In genomic region chr16:18233919-18234670, GRCm38 (mm10) we compare ENCODE assay signal across 8 mouse cellular contexts. TPM values are rescaled to one million over a fixed set of nuclear protein-coding genes. Genes with fewer than 3 reads are reported as not detected.
DNase-seq lines count a peak whose midpoint lies in the region; ATAC-seq and TF ChIP-seq lines count a peak whose summit lies in the region.

No protein-coding gene starts in this region.

- peaks cover 14% of the 10 kb centered on the region for H3K36me3 ChIP-seq in kidney, embryonic 14.5 days (ENCODE audit: control insufficient read depth, insufficient read depth, low read length)
- peaks cover 14% of the 10 kb centered on the region for H3K36me3 ChIP-seq in hindbrain, embryonic 13.5 days

- no peak for TF ChIP-seq POLR2A in bone marrow, adult 2 months (IDR thresholded peaks at IDR 0.05; ENCODE audit: borderline replicate concordance, control insufficient read depth, low read depth, low read length)

- no peak for DNase-seq in kidney, adult 9 months
- peak; percentile 7 for DNase-seq in lung, postnatal 36 days
- no peak for DNase-seq in cerebellum, adult 11 months
- DNase-seq in spleen, postnatal 14 days (ENCODE audit: low spot score in 2 of 2): no peak

- TF ChIP-seq CTCF in bone marrow, adult 2 months (IDR thresholded peaks at IDR 0.05; ENCODE audit: control insufficient read depth, insufficient read depth, low read length): no peak

- no peak; the same call in 1 of the 2 replicates for ATAC-seq in kidney, embryonic 14.5 days (ENCODE audit: low FRiP score, low TSS enrichment)
- peak; percentile 16 for ATAC-seq in hindbrain, embryonic 13.5 days (ENCODE audit: low FRiP score)
- ATAC-seq in frontal cortex, adult (ENCODE audit: low TSS enrichment): no peak

- peak overlapping the region; percentile 91 for H3K4me3 ChIP-seq in kidney, embryonic 14.5 days (ENCODE audit: low read length)
- peak overlapping the region; percentile 66 for H3K4me3 ChIP-seq in bone marrow, adult 2 months (replicated peaks; ENCODE audit: control insufficient read depth, low read depth, low read length)
- peak overlapping the region; percentile 92 for H3K4me3 ChIP-seq in hindbrain, embryonic 13.5 days

- H3K9ac ChIP-seq in kidney, embryonic 14.5 days (ENCODE audit: low read depth, low read length): peak overlapping the region; percentile 88
- H3K9ac ChIP-seq in hindbrain, embryonic 13.5 days: peak overlapping the region; percentile 93

- peaks cover 26% of the 10 kb centered on the region; the same call in 1 of the 2 replicates for H3K4me1 ChIP-seq in kidney, embryonic 14.5 days (ENCODE audit: control insufficient read depth, insufficient read depth, low read length)
- H3K4me1 ChIP-seq in bone marrow, adult 2 months (ENCODE audit: control insufficient read depth, insufficient read depth, low read length): peaks cover 2% of the 10 kb centered on the region; the same call in 1 of the 2 replicates
- peaks cover 58% of the 10 kb centered on the region for H3K4me1 ChIP-seq in hindbrain, embryonic 13.5 days (replicated peaks)

- H3K27ac ChIP-seq in kidney, embryonic 14.5 days (ENCODE audit: low read depth, low read length): peak overlapping the region; percentile 59; the same call in 1 of the 2 replicates
- no peak overlapping the region for H3K27ac ChIP-seq in bone marrow, adult 2 months (ENCODE audit: control insufficient read depth, insufficient read depth, low read depth, low read length, poor library complexity)
- H3K27ac ChIP-seq in hindbrain, embryonic 13.5 days: peak overlapping the region; percentile 96

- no peaks in the 10 kb centered on the region for H3K9me3 ChIP-seq in kidney, embryonic 14.5 days (ENCODE audit: control insufficient read depth, low read length)
- no peaks in the 10 kb centered on the region for H3K9me3 ChIP-seq in hindbrain, embryonic 13.5 days

- WGBS in kidney, embryonic 14.5 days: 17% methylated on average over 13 of the region's 13 CpGs
- 7% methylated on average over 13 of the region's 13 CpGs for WGBS in bone marrow, adult 2 months
- WGBS in hindbrain, embryonic 13.5 days: 23% methylated on average over 13 of the region's 13 CpGs

- peak overlapping the region; percentile 85 for H3K4me2 ChIP-seq in kidney, embryonic 14.5 days (replicated peaks; ENCODE audit: low read depth, low read length)
- peak overlapping the region; percentile 92 for H3K4me2 ChIP-seq in hindbrain, embryonic 13.5 days

- no peaks in the 10 kb centered on the region for H3K27me3 ChIP-seq in kidney, embryonic 14.5 days (ENCODE audit: control insufficient read depth, insufficient read depth, low read length)
- H3K27me3 ChIP-seq in hindbrain, embryonic 13.5 days: no peaks in the 10 kb centered on the region

RNA-seq across cellular contexts. Expression of gene Zdhhc8, which starts 0.8 kb away (rescaled TPM):
- polyA plus RNA-seq in kidney, embryonic 14.5 days (2014; fragmentation: Nextera tagmentation; extraction: Ambion mirVana): 14.4 and 17.2 TPM in 2 replicates
- 3.6 and 11.7 TPM in 2 replicates for polyA plus RNA-seq in bone marrow, adult 2 months (2011; ENCODE audit: insufficient read depth, insufficient read length, low replicate concordance, missing spikeins)
- 11.9 and 12.2 TPM in 2 replicates for polyA plus RNA-seq in hindbrain, embryonic 13.5 days (2015; fragmentation: Nextera tagmentation; extraction: Ambion mirVana)

RNA-seq across cellular contexts. Expression of gene Trmt2a, which starts 14.4 kb away (rescaled TPM):
- 78.3 and 83.4 TPM in 2 replicates for polyA plus RNA-seq in kidney, embryonic 14.5 days (2014; fragmentation: Nextera tagmentation; extraction: Ambion mirVana)
- 62.6 and 104 TPM in 2 replicates for polyA plus RNA-seq in bone marrow, adult 2 months (2011; ENCODE audit: insufficient read depth, insufficient read length, low replicate concordance, missing spikeins)
- polyA plus RNA-seq in hindbrain, embryonic 13.5 days (2015; fragmentation: Nextera tagmentation; extraction: Ambion mirVana): 95.8 and 98.7 TPM in 2 replicates

RNA-seq across cellular contexts. Expression of gene Ranbp1, which starts 14.4 kb away (rescaled TPM):
- 846 and 1,191 TPM in 2 replicates for polyA plus RNA-seq in kidney, embryonic 14.5 days (2014; fragmentation: Nextera tagmentation; extraction: Ambion mirVana)
- 90.1 and 125 TPM in 2 replicates for polyA plus RNA-seq in bone marrow, adult 2 months (2011; ENCODE audit: insufficient read depth, insufficient read length, low replicate concordance, missing spikeins)
- polyA plus RNA-seq in hindbrain, embryonic 13.5 days (2015; fragmentation: Nextera tagmentation; extraction: Ambion mirVana): 444 and 462 TPM in 2 replicates

RNA-seq across cellular contexts. Expression of gene Ccdc188, which starts 16.4 kb away (rescaled TPM):
- polyA plus RNA-seq in kidney, embryonic 14.5 days (2014; fragmentation: Nextera tagmentation; extraction: Ambion mirVana): not detected in 2 replicates
- polyA plus RNA-seq in bone marrow, adult 2 months (2011; ENCODE audit: insufficient read depth, insufficient read length, low replicate concordance, missing spikeins): not detected in 2 replicates
- not detected in 2 replicates for polyA plus RNA-seq in hindbrain, embryonic 13.5 days (2015; fragmentation: Nextera tagmentation; extraction: Ambion mirVana)

RNA-seq across cellular contexts. Expression of gene Gm49776, which starts 24.0 kb away (rescaled TPM):
- 1.2 and 1.9 TPM in 2 replicates for polyA plus RNA-seq in kidney, embryonic 14.5 days (2014; fragmentation: Nextera tagmentation; extraction: Ambion mirVana)
- polyA plus RNA-seq in bone marrow, adult 2 months (2011; ENCODE audit: insufficient read depth, insufficient read length, low replicate concordance, missing spikeins): not detected in 2 replicates
- polyA plus RNA-seq in hindbrain, embryonic 13.5 days (2015; fragmentation: Nextera tagmentation; extraction: Ambion mirVana): 3.3 TPM in 1 of 2 replicates, not detected in the other
